Mouse (Mus musculus) v-Abl transformed pro-B cells (cell line): ENCODE results near the gene Ost4.

Experiments used
- in situ Hi-C, 2 experiments: fragments of 400-800 bp; cut with MboI; formaldehyde crosslinking; loops; one replicate each; pipeline ENCODE4 v1.15.1; 2025; ENCODE audit not compliant: unreplicated experiment in 2 of 2

Gene Ost4

GRCm38 (mm10) chr5:30867712-30868111, 39.9 kb downstream of the Ost4 start, which contains the start of gene Tmem214:
Gene Tmem214 (plus strand): TSS chr5:30868012.
- in situ Hi-C loops = no loop called here

- in situ Hi-C loops = no loop called here
Observed at GRCm38 (mm10) chr5:30866871-30867270, 40.7 kb downstream of the Ost4 start.

- in situ Hi-C loops = loop anchor here in 1 of 2 experiments (5.0 kb wide), 1 partner anchor 52 kb away; the partner anchor contains the start of gene Mapre3
Observed at GRCm38 (mm10) chr5:30864322-30864721, 43.3 kb downstream of the Ost4 start.

- in situ Hi-C loops = loop anchor here in 1 of 2 experiments (5.0 kb wide), 1 partner anchor 52 kb away; the partner anchor contains the start of gene Mapre3
Observed at GRCm38 (mm10) chr5:30863852-30864251, 43.7 kb downstream of the Ost4 start.

GRCm38 (mm10) chr5:30856124-30856523, 51.5 kb downstream of the Ost4 start:
- in situ Hi-C loops = no loop called here
